Mouse (Mus musculus) bone marrow, adult 2 months (tissue): ENCODE measurements around the gene Gm49450. TPM values are rescaled to one million over a fixed set of nuclear protein-coding genes. Genes with fewer than 3 reads are reported as not detected.
A peak's percentile ranks its signal among the peaks of the same experiment; 100 is the strongest.

Experiments
- H3K27ac ChIP-seq: fragments of 200-500 bp; 2 replicates; pipeline ENCODE4 v1.5.1; 2012; ENCODE audit warnings: low read depth, mild to moderate bottlenecking, control low read depth, inconsistent platforms, low read length; ENCODE audit not compliant: control insufficient read depth, poor library complexity, insufficient read depth
- H3K4me1 ChIP-seq: fragments of 200-500 bp; 2 replicates; pipeline ENCODE4 v1.6.1; 2011; ENCODE audit warnings: low read length; ENCODE audit not compliant: control insufficient read depth, insufficient read depth
- H3K4me3 ChIP-seq: fragments of 200-500 bp; replicated peaks from 2 replicates; pipeline ENCODE3; 2011; ENCODE audit warnings: mild to moderate bottlenecking, low read depth, low read length, control low read depth; ENCODE audit not compliant: control insufficient read depth
- CTCF ChIP-seq: fragments of 200-500 bp; IDR thresholded peaks from 2 replicates; pipeline ENCODE4 v1.5.1; 2011; ENCODE audit warnings: low read length, control low read depth; ENCODE audit not compliant: control insufficient read depth, insufficient read depth
- POLR2A ChIP-seq: fragments of 200-500 bp; IDR thresholded peaks from 2 replicates; pipeline ENCODE4 v1.6.1; 2011; ENCODE audit warnings: low read depth, mild to moderate bottlenecking, control low read depth, low read length, borderline replicate concordance; ENCODE audit not compliant: control insufficient read depth
- WGBS: fragments of 180-500 bp; shearing (Covaris S2); methylation state at CpG from one replicate; pipeline ENCODE4 v1.1.7; 2018; 5-methylcytosine and 5-hydroxymethylcytosine counted together
- polyA plus RNA-seq: library from polyadenylated mRNA; stranded (reverse); fragments of >200 nt; gene quantifications from 2 replicates; pipeline ENCODE4 v1.2.4, GENCODE M21; 2011; ENCODE audit warnings: low replicate concordance; ENCODE audit not compliant: missing spikeins, insufficient read depth, insufficient read length

Gm49450 gene
- polyA plus RNA-seq, 1 experiment, result not detected

- no peak overlapping the region for H3K27ac ChIP-seq
- WGBS, result 79% methylated on average over 8 of the region's 8 CpGs
- TF ChIP-seq POLR2A (no peak), CTCF (no peak)
- H3K4me1 ChIP-seq, result no peaks in the 10 kb centered on the region; the same call in 1 of the 2 replicates
- H3K4me3 ChIP-seq, result no peak overlapping the region
Observed at GRCm38 (mm10) chr15:98987661-98988181, 34.4 kb upstream of the Gm49450 start.

GRCm38 (mm10) chr15:98987077-98987630 is 33.8 kb upstream of the Gm49450 start:
- TF ChIP-seq POLR2A (no peak), CTCF (no peak)
- Histone ChIP-seq H3K27ac (no peak overlapping the region), H3K4me1 (no peaks in the 10 kb centered on the region; the same call in 1 of the 2 replicates), H3K4me3 (no peak overlapping the region)
- WGBS, result 82% methylated on average over 7 of the region's 7 CpGs

- TF ChIP-seq CTCF, result no peak
- TF ChIP-seq POLR2A, result no peak
- Histone ChIP-seq H3K4me3 (peak overlapping the region; percentile 75), H3K4me1 (no peaks in the 10 kb centered on the region), H3K27ac (peak overlapping the region; percentile 90)
- WGBS, result 58% methylated on average over 12 of the region's 12 CpGs
Observed at GRCm38 (mm10) chr15:98985982-98986715, 32.8 kb upstream of the Gm49450 start.

GRCm38 (mm10) chr15:98985240-98985981 is 32.1 kb upstream of the Gm49450 start:
- Histone ChIP-seq H3K4me1 (no peaks in the 10 kb centered on the region), H3K4me3 (peak overlapping the region; percentile 75), H3K27ac (peak overlapping the region; percentile 90)
- under 1% methylated on average over 29 of the region's 29 CpGs for WGBS
- no peak for TF ChIP-seq CTCF
- TF ChIP-seq POLR2A, result peak; percentile 81

GRCm38 (mm10) chr15:98984681-98985080 is 31.3 kb upstream of the Gm49450 start:
- WGBS, result 48% methylated on average over 6 of the region's 6 CpGs
- Histone ChIP-seq H3K4me1 (no peaks in the 10 kb centered on the region), H3K4me3 (no peak overlapping the region), H3K27ac (peak overlapping the region; percentile 37; the same call in 1 of the 2 replicates)
- TF ChIP-seq CTCF (no peak), POLR2A (no peak)

- WGBS, result 79% methylated on average over 16 of the region's 16 CpGs
- Histone ChIP-seq H3K27ac (no peak overlapping the region), H3K4me1 (no peaks in the 10 kb centered on the region), H3K4me3 (no peak overlapping the region)
- no peak for TF ChIP-seq CTCF
- no peak for TF ChIP-seq POLR2A
Observed at GRCm38 (mm10) chr15:98983431-98984081, 30.2 kb upstream of the Gm49450 start.

GRCm38 (mm10) chr15:98982100-98982499 is 28.7 kb upstream of the Gm49450 start:
- Histone ChIP-seq H3K4me1 (no peaks in the 10 kb centered on the region), H3K27ac (no peak overlapping the region), H3K4me3 (no peak overlapping the region)
- WGBS, result 83% methylated on average over 6 of the region's 6 CpGs
- no peak for TF ChIP-seq POLR2A
